Mouse (Mus musculus) heart, embryonic 12.5 days (tissue): ENCODE results near the gene Cpne2. TPM values are rescaled to one million over a fixed set of nuclear protein-coding genes. Genes with fewer than 3 reads are reported as not detected.

Experiments
- ATAC-seq: fragments of 200-750 bp; cut with Nextera tagmentation; 2 replicates; pipeline ENCODE4 v1.8.0; 2017; ENCODE audit warnings: moderate TSS enrichment, moderate library complexity; ENCODE audit not compliant: insufficient number of reproducible peaks, low FRiP score
- H3K27ac ChIP-seq: fragments of 300-500 bp; sonication (generic); 2 replicates; pipeline ENCODE4 v1.5.1; 2016; ENCODE audit warnings: mild to moderate bottlenecking, moderate library complexity; ENCODE audit not compliant: poor library complexity, severe bottlenecking
- H3K27me3 ChIP-seq: fragments of 300-500 bp; sonication (generic); replicated peaks from 2 replicates; pipeline ENCODE4 v1.6.1; 2016; ENCODE audit warnings: mild to moderate bottlenecking, moderate library complexity
- H3K36me3 ChIP-seq: fragments of 300-500 bp; sonication (generic); 2 replicates; pipeline ENCODE4 v1.6.1; 2016; ENCODE audit warnings: mild to moderate bottlenecking, moderate library complexity
- H3K4me1 ChIP-seq: fragments of 300-500 bp; sonication (generic); replicated peaks from 2 replicates; pipeline ENCODE4 v1.6.1; 2016; ENCODE audit warnings: mild to moderate bottlenecking
- H3K4me2 ChIP-seq: fragments of 300-500 bp; sonication (generic); 2 replicates; pipeline ENCODE4 v1.6.1; 2016; ENCODE audit warnings: mild to moderate bottlenecking, moderate library complexity
- H3K4me3 ChIP-seq: fragments of 300-500 bp; sonication (generic); 2 replicates; pipeline ENCODE4 v1.5.1; 2016; ENCODE audit warnings: mild to moderate bottlenecking
- H3K9ac ChIP-seq: fragments of 300-500 bp; sonication (generic); 2 replicates; pipeline ENCODE4 v1.6.1; 2016; ENCODE audit warnings: mild to moderate bottlenecking, moderate library complexity
- H3K9me3 ChIP-seq: fragments of 300-500 bp; sonication (generic); replicated peaks from 2 replicates; pipeline ENCODE4 v1.6.1; 2016; ENCODE audit warnings: mild to moderate bottlenecking, moderate library complexity
- WGBS: fragments of 180-500 bp; shearing (Covaris S2); methylation state at CpG from one replicate; pipeline ENCODE4 v1.1.7; 2016; 5-methylcytosine and 5-hydroxymethylcytosine counted together
- polyA plus RNA-seq: library from polyadenylated mRNA; unstranded; fragments of >200 nt; fragmentation: Nextera tagmentation; extraction: Ambion mirVana; gene quantifications from 2 replicates; pipeline ENCODE4 v1.2.1, GENCODE M21; 2016

Gene Cpne2
- polyA plus RNA-seq, 1 experiment from 2014 or later = 7.7 TPM

DNA sequence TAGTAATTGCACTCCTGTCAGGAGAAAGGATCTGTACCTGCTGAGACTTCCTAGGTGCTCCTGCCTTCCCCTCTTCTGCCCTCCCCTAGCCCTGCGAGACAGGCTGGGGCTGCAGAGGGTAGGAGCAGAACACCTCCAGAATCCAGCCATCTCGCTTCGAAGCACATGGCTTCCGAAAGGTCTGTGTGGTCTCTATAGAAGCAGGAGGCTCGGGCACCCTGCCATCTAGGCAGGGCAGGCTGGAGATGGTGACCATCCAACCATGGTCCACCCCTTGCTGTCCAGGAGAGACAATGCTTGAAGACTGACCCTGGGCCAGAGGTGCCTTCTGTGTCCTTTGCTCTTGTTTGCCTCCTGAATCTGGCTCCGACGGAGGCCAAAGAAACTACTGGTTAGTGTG lies 2.8 kb downstream of the Cpne2 start:
- 74% methylated on average over 7 of the region's 7 CpGs for WGBS
- H3K36me3 ChIP-seq = no peaks in the 10 kb centered on the region
- no peak overlapping the region for H3K4me3 ChIP-seq
- H3K9ac ChIP-seq = no peak overlapping the region
- peaks cover 50% of the 10 kb centered on the region for H3K27me3 ChIP-seq
- no peak overlapping the region for H3K4me2 ChIP-seq
- H3K9me3 ChIP-seq = no peaks in the 10 kb centered on the region
- no peak overlapping the region for H3K27ac ChIP-seq
- peaks cover 33% of the 10 kb centered on the region for H3K4me1 ChIP-seq
- no peak for ATAC-seq

DNA sequence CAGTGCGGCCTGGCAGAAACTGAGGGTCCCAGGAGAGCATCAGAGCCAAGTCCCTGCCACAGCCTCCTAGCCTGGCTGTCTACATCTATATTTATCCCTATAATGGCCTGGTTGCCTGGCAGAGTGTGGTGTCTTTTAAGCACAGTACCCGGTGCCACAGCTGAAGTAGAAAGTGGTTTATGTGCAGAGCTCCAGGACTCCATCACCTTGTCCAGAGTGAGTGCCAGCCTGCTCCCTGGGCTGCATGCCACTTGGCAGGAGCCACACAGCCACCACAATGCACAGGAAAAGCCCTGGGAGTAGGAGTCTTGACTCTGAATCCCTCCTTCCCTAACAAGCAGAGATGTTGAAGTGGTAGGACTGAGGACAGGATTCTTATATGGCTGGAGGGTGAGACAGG lies 4.7 kb downstream of the Cpne2 start:
- Histone ChIP-seq H3K4me3 (no peak overlapping the region), H3K4me2 (no peak overlapping the region), H3K27me3 (peaks cover 47% of the 10 kb centered on the region), H3K4me1 (peaks cover 29% of the 10 kb centered on the region), H3K9me3 (no peaks in the 10 kb centered on the region), H3K27ac (no peak overlapping the region), H3K9ac (no peak overlapping the region), H3K36me3 (no peaks in the 10 kb centered on the region)
- 69% methylated on average over 2 of the region's 2 CpGs for WGBS
- ATAC-seq = no peak

DNA sequence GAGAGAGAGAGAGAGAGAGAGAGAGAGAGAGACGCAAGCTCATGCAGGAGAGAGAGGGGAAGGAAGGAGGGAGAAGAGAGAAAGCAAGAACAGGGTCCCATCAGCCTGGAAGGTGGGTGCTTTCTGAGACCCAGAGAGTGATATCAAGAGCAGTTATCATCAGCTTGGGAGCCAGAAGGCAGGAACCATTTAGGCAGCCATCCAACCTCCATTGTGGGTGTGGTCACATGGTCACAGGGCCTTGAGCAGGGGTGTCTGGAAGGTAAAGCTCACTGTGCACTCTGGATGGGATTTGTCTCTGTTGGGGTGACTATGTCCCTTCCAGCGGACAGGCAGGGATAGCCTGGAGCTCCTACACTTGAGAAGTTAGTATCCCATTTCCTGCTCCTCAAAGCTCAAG lies 7.2 kb downstream of the Cpne2 start:
- 79% methylated on average over 2 of the region's 2 CpGs for WGBS
- H3K4me1 ChIP-seq = peaks cover 9% of the 10 kb centered on the region
- H3K36me3 ChIP-seq = no peaks in the 10 kb centered on the region
- no peak overlapping the region for H3K27ac ChIP-seq
- no peak overlapping the region for H3K9ac ChIP-seq
- no peak overlapping the region for H3K4me2 ChIP-seq
- H3K27me3 ChIP-seq = peaks cover 26% of the 10 kb centered on the region
- no peak overlapping the region for H3K4me3 ChIP-seq
- no peak for ATAC-seq
- H3K9me3 ChIP-seq = no peaks in the 10 kb centered on the region

DNA sequence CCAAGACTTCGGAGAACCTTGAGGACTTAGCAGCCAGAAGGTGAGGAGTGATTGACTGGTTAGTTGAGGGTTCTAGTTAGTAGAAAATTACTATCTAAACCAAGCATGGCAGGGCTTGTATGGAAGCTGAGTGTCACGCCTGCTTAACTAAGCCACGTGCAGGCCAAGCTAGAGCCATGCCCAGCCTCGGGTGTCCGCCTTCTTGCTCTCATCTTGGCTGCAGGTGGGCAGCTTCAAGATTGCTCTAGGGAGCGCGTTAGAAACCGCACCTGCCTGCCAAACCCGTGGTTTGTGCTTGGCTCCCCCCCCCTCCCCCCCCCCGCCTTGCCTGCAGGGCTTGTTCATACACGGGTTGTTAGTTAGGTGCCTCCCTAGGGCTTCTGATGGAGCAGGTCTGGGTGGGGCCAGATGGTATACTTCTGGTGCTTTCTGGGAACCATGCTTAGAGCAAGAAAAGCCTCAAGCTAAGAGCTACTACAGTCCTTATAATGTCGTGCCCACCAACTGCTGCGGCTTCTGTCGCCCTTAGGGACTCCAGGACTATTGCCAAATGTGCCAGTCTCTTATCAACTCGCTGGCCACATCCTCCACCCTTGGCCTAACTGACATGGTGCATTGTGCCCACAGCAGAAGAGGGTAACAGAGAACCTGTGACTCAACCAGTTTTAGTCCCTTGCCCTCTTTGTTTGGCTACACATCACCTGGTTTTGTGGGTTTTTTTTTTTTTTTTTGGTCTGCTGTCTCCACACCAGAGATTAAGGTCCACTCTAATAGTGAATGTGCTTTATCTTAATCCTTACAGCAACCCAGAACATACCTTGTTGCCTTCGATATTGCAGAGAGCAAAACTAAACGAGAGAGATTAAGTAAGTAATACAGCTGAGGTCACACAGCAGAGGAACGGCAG lies 8.4 kb downstream of the Cpne2 start:
- no peak overlapping the region for H3K4me2 ChIP-seq
- ATAC-seq = no peak
- H3K36me3 ChIP-seq = no peaks in the 10 kb centered on the region
- no peak overlapping the region for H3K9ac ChIP-seq
- H3K4me3 ChIP-seq = no peak overlapping the region
- 70% methylated on average over 18 of the region's 18 CpGs for WGBS
- H3K9me3 ChIP-seq = no peaks in the 10 kb centered on the region
- H3K27me3 ChIP-seq = peaks cover 14% of the 10 kb centered on the region
- no peak overlapping the region for H3K27ac ChIP-seq
- peaks cover 4% of the 10 kb centered on the region for H3K4me1 ChIP-seq

DNA sequence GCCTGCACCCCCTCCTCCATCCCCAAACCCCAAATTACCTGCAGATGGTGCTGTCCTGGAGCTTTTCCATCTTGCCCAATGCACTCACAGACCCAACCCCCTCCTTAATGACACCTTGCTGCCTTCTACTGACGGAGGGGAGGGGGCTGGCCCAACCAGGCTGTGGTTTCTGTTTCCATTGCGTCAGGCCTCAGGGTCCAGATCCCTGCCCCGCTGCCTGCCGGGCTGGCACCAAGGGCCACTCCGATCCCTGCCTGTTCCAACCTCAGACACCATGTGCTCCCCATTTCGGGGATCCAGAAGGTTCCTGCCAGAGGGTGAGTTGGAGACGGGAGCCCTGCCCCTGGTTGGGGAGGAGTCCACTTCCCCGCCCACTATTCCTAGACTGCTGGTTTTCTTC lies 11.2 kb downstream of the Cpne2 start:
- no peaks in the 10 kb centered on the region for H3K36me3 ChIP-seq
- no peaks in the 10 kb centered on the region for H3K9me3 ChIP-seq
- 55% methylated on average over 8 of the region's 8 CpGs for WGBS
- H3K27me3 ChIP-seq = no peaks in the 10 kb centered on the region
- no peak overlapping the region for H3K27ac ChIP-seq
- H3K4me1 ChIP-seq = 0 out of 2 replicates have a peak, but pooled peaks cover 2% of the 10 kb centered on the region
- no peak overlapping the region for H3K4me2 ChIP-seq
- no peak overlapping the region for H3K9ac ChIP-seq
- ATAC-seq = no peak
- H3K4me3 ChIP-seq = no peak overlapping the region

DNA sequence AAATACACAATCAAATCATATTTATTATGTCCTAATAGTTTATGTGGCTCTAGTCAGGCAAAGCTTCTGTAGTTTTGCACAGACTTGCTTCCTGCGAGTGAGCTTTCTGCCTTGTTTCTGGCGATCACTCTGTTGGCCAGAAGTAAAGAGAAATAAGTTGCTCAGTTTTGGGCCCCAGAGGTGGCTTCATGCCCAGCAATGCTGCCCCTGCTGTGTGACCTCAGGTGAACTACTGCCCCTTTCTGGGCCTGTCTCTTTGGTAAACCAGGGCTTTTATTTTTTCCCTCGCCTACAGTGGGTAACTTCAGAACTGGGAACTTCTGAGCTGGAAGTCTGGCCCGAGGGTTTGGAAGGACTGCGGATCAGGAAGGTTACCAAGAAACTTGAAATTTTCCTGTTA lies 16.3 kb downstream of the Cpne2 start:
- no peak overlapping the region for H3K27ac ChIP-seq
- ATAC-seq = no peak

DNA sequence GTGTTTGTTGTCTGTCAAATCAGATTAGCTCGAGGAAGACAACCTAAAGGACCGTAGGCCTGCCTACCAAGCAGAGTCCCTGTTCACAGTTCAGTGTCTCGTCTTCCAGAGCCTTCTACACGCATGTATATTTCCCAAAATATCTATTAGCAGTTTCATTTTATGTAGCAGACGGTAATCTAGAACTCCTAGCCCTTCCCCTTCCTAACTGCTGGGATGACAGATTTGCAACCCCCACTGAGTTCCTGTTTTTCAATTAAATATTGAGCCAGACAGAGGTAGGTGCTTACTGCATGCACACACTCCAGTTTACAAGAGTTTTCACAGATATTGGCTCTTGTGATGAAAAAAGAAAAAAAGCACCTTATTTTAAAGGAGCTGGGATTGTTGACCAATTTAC lies 16.7 kb downstream of the Cpne2 start:
- Histone ChIP-seq H3K27ac (no peak overlapping the region), H3K4me2 (no peak overlapping the region), H3K9ac (no peak overlapping the region), H3K4me3 (no peak overlapping the region), H3K9me3 (no peaks in the 10 kb centered on the region), H3K4me1 (peaks cover 21% of the 10 kb centered on the region), H3K36me3 (no peaks in the 10 kb centered on the region), H3K27me3 (no peaks in the 10 kb centered on the region)
- WGBS = 61% methylated on average over 5 of the region's 5 CpGs
- no peak for ATAC-seq

More for the DNA sequence above, 16.3 kb downstream of the Cpne2 start:
- H3K27me3 ChIP-seq = no peaks in the 10 kb centered on the region
- no peak overlapping the region for H3K4me2 ChIP-seq
- no peaks in the 10 kb centered on the region for H3K36me3 ChIP-seq
- 73% methylated on average over 5 of the region's 5 CpGs for WGBS
- no peak overlapping the region for H3K4me3 ChIP-seq
- no peak overlapping the region for H3K9ac ChIP-seq
- H3K9me3 ChIP-seq = no peaks in the 10 kb centered on the region
- peaks cover 21% of the 10 kb centered on the region for H3K4me1 ChIP-seq

DNA sequence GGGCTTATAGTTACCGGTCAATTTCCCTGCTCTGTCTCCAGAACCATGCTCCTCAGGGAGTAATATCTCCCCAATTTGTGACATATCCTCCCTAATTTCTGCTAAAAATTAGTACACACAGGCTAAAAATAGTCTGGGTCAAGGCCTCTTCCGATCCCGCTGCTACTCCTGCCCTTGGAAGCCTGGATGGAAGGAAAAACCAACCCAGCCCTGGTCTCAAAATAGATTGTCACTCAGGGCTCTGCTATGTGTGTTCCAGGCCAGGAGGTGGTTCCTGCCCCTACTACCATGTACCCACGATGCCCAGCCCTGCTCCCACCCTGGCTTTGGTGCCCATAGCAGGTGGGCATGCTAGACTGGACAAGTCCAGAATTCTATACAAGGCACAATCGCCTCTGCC lies 17.2 kb downstream of the Cpne2 start:
- no peaks in the 10 kb centered on the region for H3K36me3 ChIP-seq
- H3K27ac ChIP-seq = no peak overlapping the region
- H3K4me1 ChIP-seq = peaks cover 21% of the 10 kb centered on the region
- 49% methylated on average over 5 of the region's 5 CpGs for WGBS
- H3K27me3 ChIP-seq = no peaks in the 10 kb centered on the region
- H3K4me3 ChIP-seq = no peak overlapping the region
- H3K4me2 ChIP-seq = no peak overlapping the region
- H3K9ac ChIP-seq = no peak overlapping the region
- H3K9me3 ChIP-seq = no peaks in the 10 kb centered on the region
- no peak for ATAC-seq

DNA sequence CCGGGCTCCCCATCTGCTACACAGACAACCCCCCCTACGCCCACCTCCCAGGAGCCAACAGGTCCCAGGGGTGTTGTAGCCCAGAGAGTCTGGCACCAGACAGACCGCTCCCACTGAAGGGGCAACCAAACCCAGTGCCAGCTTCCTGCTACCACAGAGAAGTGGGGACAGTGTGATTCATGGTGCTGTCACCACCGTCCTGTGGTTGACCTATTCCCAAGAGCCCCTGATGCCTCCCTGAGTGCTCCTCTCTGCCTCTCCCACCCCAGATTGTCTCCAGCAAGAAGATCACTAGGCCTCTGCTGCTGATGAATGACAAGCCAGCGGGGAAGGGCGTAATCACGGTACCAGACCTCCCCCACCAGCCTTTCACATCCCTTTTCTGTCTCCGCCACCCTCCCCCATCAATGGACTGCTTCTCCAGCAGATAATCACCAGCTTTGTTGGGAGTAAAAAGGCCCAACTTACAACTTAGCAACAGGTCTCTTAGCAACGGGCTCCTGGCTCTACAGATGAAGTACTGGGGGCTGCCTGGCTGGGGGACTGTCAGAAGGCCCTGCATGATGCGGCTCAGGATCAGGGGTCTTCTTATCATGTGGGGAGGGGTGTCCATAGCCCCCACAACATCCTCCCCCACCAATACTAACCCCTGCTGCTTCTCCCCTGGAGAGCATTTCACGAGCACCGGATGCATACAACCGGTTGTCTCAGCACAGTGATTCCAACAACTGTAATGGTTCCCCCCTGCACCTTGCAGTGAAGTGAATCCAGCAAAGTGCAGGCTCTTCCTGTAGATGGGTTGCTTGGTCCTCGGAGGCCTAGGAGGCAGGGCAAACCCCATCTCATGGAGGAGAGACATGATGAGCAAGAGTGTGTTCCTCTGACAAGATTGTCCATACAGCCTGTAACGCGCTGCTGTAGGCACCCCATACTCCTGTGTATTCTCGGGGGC lies 19.0 kb downstream of the Cpne2 start:
- H3K4me1 ChIP-seq = peaks cover 21% of the 10 kb centered on the region
- H3K4me3 ChIP-seq = no peak overlapping the region
- no peak for ATAC-seq
- H3K4me2 ChIP-seq = no peak overlapping the region
- 47% methylated on average over 17 of the region's 17 CpGs for whole genome bisulfite sequencing
- H3K27ac ChIP-seq = no peak overlapping the region
- no peaks in the 10 kb centered on the region for H3K36me3 ChIP-seq
- no peaks in the 10 kb centered on the region for H3K9me3 ChIP-seq
- no peak overlapping the region for H3K9ac ChIP-seq
- H3K27me3 ChIP-seq = no peaks in the 10 kb centered on the region

DNA sequence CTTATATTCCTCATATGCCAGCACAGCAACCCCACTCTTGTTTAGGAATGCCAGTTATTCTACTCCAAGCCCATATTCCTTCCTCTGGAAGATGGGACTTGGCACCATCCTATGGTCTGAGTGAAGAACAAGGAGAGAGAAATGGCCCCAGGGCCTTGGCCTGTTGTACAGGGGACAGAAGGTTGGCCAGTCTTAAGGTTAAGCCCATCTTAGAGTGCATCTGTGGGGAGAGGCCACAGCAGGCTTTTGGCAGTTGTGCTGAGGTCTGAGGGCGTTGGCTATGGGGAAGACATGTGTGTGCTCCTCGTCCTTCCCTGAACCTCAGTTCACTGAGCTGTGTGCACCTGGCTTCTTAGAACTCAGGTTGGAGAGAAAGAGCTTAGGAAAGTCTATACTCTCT lies 19.9 kb downstream of the Cpne2 start:
- ATAC-seq = no peak
- Histone ChIP-seq H3K9ac (no peak overlapping the region), H3K4me3 (no peak overlapping the region), H3K27ac (no peak overlapping the region), H3K4me2 (no peak overlapping the region), H3K27me3 (no peaks in the 10 kb centered on the region), H3K9me3 (no peaks in the 10 kb centered on the region), H3K4me1 (peaks cover 22% of the 10 kb centered on the region), H3K36me3 (no peaks in the 10 kb centered on the region)
- 72% methylated on average over 2 of the region's 2 CpGs for WGBS

DNA sequence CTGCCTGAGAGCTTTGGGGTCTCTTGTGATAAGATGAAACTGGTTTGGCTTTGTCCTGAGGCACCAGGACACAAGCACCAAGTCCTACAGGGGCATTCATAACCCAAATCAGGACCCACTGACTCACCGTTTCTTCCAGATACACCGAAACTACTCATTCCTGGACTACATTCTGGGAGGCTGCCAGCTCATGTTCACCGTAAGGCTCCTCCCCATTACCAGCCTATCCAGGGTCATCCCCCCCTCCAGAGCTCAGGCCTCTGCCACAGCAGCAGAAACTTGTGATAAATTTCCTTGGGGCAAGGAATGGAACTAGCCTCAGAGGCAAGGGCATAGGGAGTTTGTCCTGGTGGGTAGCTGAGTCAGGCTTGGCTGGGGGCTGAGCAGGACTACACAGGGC lies 24.5 kb downstream of the Cpne2 start:
- H3K36me3 ChIP-seq = no peaks in the 10 kb centered on the region
- no peak overlapping the region for H3K9ac ChIP-seq
- H3K4me1 ChIP-seq = 0 out of 2 replicates have a peak, but pooled peaks cover 2% of the 10 kb centered on the region
- no peak overlapping the region for H3K4me3 ChIP-seq
- H3K27ac ChIP-seq = no peak overlapping the region
- ATAC-seq = no peak
- H3K4me2 ChIP-seq = no peak overlapping the region
- 58% methylated on average over 3 of the region's 3 CpGs for WGBS
- 0 out of 2 replicates have a peak, but pooled peaks cover 2% of the 10 kb centered on the region for H3K27me3 ChIP-seq
- no peaks in the 10 kb centered on the region for H3K9me3 ChIP-seq
